Mouse (Mus musculus) cerebellum, adult 8-10 months (tissue): ENCODE measurements at regions not wholly inside any gene's neighbourhood (a gene's known extent, or its start where the extent isn't known, plus 50 kb on each side); places are given as distances from the start of the nearest gene placed in this dataset.

Experiments
- DNase-seq: peaks from one replicate; pipeline ENCODE4 v3.0.0; 2022

- no peak for DNase-seq
These were observed 78.7 kb upstream of the Cntln start for GRCm38 (mm10) chr4:84805431-84805830.

DNA sequence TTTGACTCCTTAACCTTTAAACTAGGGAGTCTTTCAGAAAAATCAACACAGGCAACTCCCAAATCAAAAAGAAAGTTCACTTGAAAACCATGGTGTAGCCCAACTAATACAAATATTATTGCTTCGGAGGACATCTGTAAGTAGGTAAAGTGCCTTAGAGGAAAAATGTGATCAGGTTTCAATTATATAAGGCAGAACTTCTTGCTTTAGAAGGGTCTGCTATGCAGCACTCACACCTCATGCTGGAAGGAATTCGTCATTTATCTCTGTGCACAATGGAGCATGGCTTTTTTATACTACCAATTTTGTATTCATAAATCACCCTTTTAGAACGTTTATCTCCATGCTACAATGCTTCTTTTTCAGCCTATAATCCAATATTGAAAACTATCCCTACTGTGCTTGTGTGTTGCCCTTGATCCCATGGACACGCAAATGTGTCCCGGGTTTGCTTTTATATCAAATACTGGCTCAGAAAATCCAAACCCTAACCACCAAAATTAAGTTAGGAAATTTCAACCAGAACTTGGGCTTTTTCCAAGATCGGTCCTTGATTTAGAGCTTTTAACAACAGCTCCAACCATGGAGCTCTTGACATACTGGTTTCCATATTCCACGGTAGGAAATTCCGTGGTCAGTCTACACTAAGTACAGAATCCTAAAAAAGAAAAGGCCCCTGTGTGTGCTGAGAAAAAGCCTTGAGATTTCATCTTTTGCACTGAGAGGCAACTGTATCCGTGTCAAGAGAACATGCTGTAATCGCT is 90.8 kb upstream of the Cntln start:
- DNase-seq: no peak

DNA sequence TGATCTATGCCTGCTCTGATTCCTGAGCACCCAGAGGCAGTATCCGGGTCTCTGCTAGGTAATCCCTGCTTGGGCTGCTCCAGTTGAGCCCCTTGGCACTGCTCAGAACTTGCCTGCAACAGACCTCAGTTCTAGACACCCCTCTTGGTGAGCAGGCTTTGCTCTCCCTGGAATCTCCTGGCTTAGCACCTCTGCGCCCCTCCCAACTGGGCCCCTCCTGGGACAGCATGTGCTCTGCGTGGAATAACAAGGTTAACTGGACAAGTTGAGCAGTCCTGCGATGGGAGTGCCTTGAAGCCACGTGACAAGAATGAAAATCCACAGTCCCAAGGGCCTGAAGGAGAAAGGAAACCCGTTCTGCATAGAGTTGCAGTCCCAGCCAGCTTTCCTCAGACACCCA is 97.5 kb upstream of the Cntln start:
- peak; percentile 1 for DNase-seq

DNA sequence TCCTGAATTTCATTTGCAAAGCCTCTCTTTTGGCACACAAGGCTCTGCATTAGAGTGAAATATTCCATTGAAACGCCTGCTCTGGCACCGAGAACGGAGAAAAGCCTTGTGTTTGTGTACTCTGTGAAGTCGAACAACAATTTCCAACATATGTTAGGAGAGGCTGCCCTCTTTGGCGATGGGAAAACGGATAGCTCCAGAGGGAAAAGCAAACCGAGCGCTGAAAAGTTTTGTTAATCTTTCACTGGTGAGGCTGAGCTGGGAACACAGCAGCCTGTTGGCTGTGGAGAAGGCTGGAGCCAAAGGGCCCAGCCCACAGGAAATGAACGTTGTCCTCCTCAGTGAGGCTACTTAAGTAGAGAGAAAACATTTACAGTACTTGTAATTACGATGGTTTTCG is 93.1 kb upstream of the Bnc2 start:
- no peak for DNase-seq

- DNase-seq: no peak
These were observed 91.8 kb upstream of the Bnc2 start for GRCm38 (mm10) chr4:84766708-84767425.

- DNase-seq: no peak
These were observed 82.1 kb upstream of the Bnc2 start for GRCm38 (mm10) chr4:84757172-84757571.

DNA sequence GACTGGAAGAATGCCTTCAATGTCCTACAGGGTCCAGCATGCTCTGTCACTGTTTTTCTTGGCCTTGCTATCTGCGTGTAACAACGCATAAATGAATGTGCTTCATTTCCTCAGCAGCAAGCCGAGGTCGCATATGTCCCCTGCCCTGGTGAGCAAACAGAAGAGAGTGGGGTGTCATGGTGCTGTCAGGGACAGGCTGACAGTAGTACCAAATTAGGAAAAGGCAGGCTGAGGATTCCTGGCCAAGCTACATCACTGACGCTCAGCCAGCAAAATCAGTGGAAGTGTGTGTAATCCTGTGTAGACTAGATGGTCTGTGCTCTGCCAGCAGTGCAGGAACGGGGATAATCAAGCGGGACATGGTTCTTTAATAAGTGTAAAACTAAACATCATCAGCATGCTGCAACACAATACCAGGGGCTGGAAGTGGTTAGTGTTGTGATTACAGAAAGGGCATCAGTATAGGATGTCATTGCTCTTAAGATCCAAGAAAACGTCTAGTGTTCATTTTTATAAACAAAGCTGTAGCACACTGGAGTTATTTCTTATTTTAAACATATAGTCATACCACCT is 77.6 kb upstream of the Bnc2 start:
- no peak for DNase-seq

GRCm38 (mm10) chr4:84741301-84741700 is 66.2 kb upstream of the Bnc2 start:
- DNase-seq: no peak

DNA sequence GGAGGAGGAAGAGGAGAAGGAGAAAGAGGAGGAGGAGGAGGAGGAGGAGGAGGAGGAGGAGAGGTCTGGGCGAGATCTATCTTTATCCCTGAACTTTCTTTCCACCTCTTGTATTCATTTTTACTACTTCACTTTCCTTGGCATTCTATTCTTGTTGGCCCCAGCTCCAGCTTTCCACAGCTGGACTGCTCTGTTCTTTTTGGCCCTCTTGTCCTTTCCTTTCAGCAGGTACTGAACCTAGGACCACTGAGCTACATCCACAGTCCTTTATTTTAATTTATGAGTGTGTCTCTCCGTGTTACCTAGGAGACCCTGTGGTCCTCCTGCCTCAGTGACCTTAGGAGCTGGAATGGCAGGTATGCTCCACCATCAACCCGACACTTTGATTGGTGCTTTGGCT is 65.7 kb upstream of the Bnc2 start:
- no peak for DNase-seq
